Mouse (Mus musculus): ENCODE results near the gene Traf3ip3. TPM values are rescaled to one million over a fixed set of nuclear protein-coding genes. Genes with fewer than 3 reads are reported as not detected.

The Traf3ip3 gene
- polyA plus RNA-seq, 1 experiment from 2014 or later = 0.58 TPM

- Histone ChIP-seq H3K4me2 (no peak overlapping the region), H3K9ac (no peak overlapping the region)
- WGBS = 86% methylated on average over 8 of the region's 8 CpGs
Observed at GRCm38 (mm10) chr1:193200640-193201382, 692 bp downstream of the Traf3ip3 start.

GRCm38 (mm10) chr1:193198312-193198711 is 3.2 kb downstream of the Traf3ip3 start:
- Histone ChIP-seq H3K9me3 (replicated peaks) (no peaks in the 10 kb centered on the region), H3K36me3 (ENCODE audit: poor library complexity, severe bottlenecking) (no peaks in the 10 kb centered on the region), H3K4me3 (no peak overlapping the region), H3K27ac (no peak overlapping the region), H3K4me2 (no peak overlapping the region), H3K9ac (no peak overlapping the region), H3K27me3 (no peaks in the 10 kb centered on the region), H3K4me1 (no peaks in the 10 kb centered on the region)
- 94% methylated on average over 2 of the region's 2 CpGs for WGBS
- no peak for ATAC-seq

More at GRCm38 (mm10) chr1:193200640-193201382, 692 bp downstream of the Traf3ip3 start:
- Histone ChIP-seq H3K27ac (no peak overlapping the region), H3K9me3 (replicated peaks) (no peaks in the 10 kb centered on the region), H3K4me3 (no peak overlapping the region), H3K4me1 (no peaks in the 10 kb centered on the region), H3K27me3 (no peaks in the 10 kb centered on the region), H3K36me3 (ENCODE audit: poor library complexity, severe bottlenecking) (no peaks in the 10 kb centered on the region)
- no peak for ATAC-seq

- Histone ChIP-seq H3K4me1 (no peaks in the 10 kb centered on the region), H3K9ac (no peak overlapping the region), H3K27me3 (no peaks in the 10 kb centered on the region), H3K9me3 (replicated peaks) (no peaks in the 10 kb centered on the region), H3K27ac (no peak overlapping the region), H3K4me3 (no peak overlapping the region), H3K36me3 (ENCODE audit: poor library complexity, severe bottlenecking) (no peaks in the 10 kb centered on the region), H3K4me2 (no peak overlapping the region)
- ATAC-seq = no peak
- WGBS = 95% methylated on average over 18 of the region's 18 CpGs
Observed at GRCm38 (mm10) chr1:193197494-193198205, 3.9 kb downstream of the Traf3ip3 start.

- ATAC-seq = no peak
- no peak overlapping the region for H3K27ac ChIP-seq
- no peak overlapping the region for H3K4me3 ChIP-seq
- H3K9ac ChIP-seq = no peak overlapping the region
- H3K27me3 ChIP-seq = no peaks in the 10 kb centered on the region
- 66% methylated on average over 3 of the region's 3 CpGs for WGBS
- H3K4me2 ChIP-seq = no peak overlapping the region
- H3K4me1 ChIP-seq = no peaks in the 10 kb centered on the region
- no peaks in the 10 kb centered on the region for H3K9me3 ChIP-seq (replicated peaks)
- H3K36me3 ChIP-seq (ENCODE audit: poor library complexity, severe bottlenecking) = no peaks in the 10 kb centered on the region
Observed at GRCm38 (mm10) chr1:193195169-193195810, 6.2 kb downstream of the Traf3ip3 start.

- H3K4me3 ChIP-seq = no peak overlapping the region
- no peak overlapping the region for H3K9ac ChIP-seq
- H3K9me3 ChIP-seq (replicated peaks) = no peaks in the 10 kb centered on the region
- H3K27me3 ChIP-seq = no peaks in the 10 kb centered on the region
- H3K4me1 ChIP-seq = peaks cover 5% of the 10 kb centered on the region
- WGBS = 78% methylated on average over 3 of the region's 3 CpGs
- no peak overlapping the region for H3K27ac ChIP-seq
- ATAC-seq = no peak
- H3K4me2 ChIP-seq = no peak overlapping the region
- H3K36me3 ChIP-seq (ENCODE audit: poor library complexity, severe bottlenecking) = no peaks in the 10 kb centered on the region
Observed at GRCm38 (mm10) chr1:193194416-193195140, 6.9 kb downstream of the Traf3ip3 start.

- Histone ChIP-seq H3K4me2 (no peak overlapping the region), H3K9ac (no peak overlapping the region), H3K4me3 (no peak overlapping the region), H3K27me3 (no peaks in the 10 kb centered on the region), H3K9me3 (replicated peaks) (no peaks in the 10 kb centered on the region), H3K4me1 (peaks cover 14% of the 10 kb centered on the region), H3K36me3 (ENCODE audit: poor library complexity, severe bottlenecking) (no peaks in the 10 kb centered on the region), H3K27ac (no peak overlapping the region)
- ATAC-seq = no peak
- 91% methylated on average over 7 of the region's 7 CpGs for WGBS
Observed at GRCm38 (mm10) chr1:193191675-193192283, 9.7 kb downstream of the Traf3ip3 start.

- no peak overlapping the region for H3K4me2 ChIP-seq
- H3K36me3 ChIP-seq (ENCODE audit: poor library complexity, severe bottlenecking) = no peaks in the 10 kb centered on the region
- no peak for ATAC-seq
- H3K4me3 ChIP-seq = no peak overlapping the region
- peak overlapping the region; percentile 60; the same call in 1 of the 2 replicates for H3K27ac ChIP-seq
- 66% methylated on average over 3 of the region's 3 CpGs for WGBS
- H3K4me1 ChIP-seq = peaks cover 14% of the 10 kb centered on the region
- no peaks in the 10 kb centered on the region for H3K9me3 ChIP-seq (replicated peaks)
- 0 out of 2 replicates have a peak, but pooled peaks cover 2% of the 10 kb centered on the region for H3K27me3 ChIP-seq
- H3K9ac ChIP-seq = no peak overlapping the region
Observed at GRCm38 (mm10) chr1:193189771-193190170, 11.7 kb downstream of the Traf3ip3 start.

- Histone ChIP-seq H3K4me1 (peaks cover 14% of the 10 kb centered on the region), H3K4me3 (no peak overlapping the region), H3K4me2 (no peak overlapping the region), H3K27ac (peak overlapping the region; percentile 60), H3K27me3 (0 out of 2 replicates have a peak, but pooled peaks cover 6% of the 10 kb centered on the region), H3K9me3 (replicated peaks) (no peaks in the 10 kb centered on the region), H3K9ac (no peak overlapping the region), H3K36me3 (ENCODE audit: poor library complexity, severe bottlenecking) (no peaks in the 10 kb centered on the region)
- peak; percentile 96 for ATAC-seq
- 16% methylated on average over 9 of the region's 9 CpGs for WGBS
Observed at GRCm38 (mm10) chr1:193189151-193189621, 12.3 kb downstream of the Traf3ip3 start.

- ATAC-seq = no peak
- Histone ChIP-seq H3K9ac (no peak overlapping the region), H3K27ac (no peak overlapping the region), H3K4me3 (no peak overlapping the region), H3K4me1 (peaks cover 14% of the 10 kb centered on the region), H3K9me3 (replicated peaks) (no peaks in the 10 kb centered on the region), H3K36me3 (ENCODE audit: poor library complexity, severe bottlenecking) (no peaks in the 10 kb centered on the region), H3K4me2 (no peak overlapping the region), H3K27me3 (0 out of 2 replicates have a peak, but pooled peaks cover 6% of the 10 kb centered on the region)
- whole genome bisulfite sequencing = 90% methylated on average over 6 of the region's 6 CpGs
Observed at GRCm38 (mm10) chr1:193188257-193188656, 13.2 kb downstream of the Traf3ip3 start.

- WGBS = 84% methylated on average over 3 of the region's 3 CpGs
- no peaks in the 10 kb centered on the region; the same call in 1 of the 2 replicates for H3K4me1 ChIP-seq
Observed at GRCm38 (mm10) chr1:193181104-193181503, 20.4 kb downstream of the Traf3ip3 start.

GRCm38 (mm10) chr1:193174143-193174733 is 27.3 kb downstream of the Traf3ip3 start:
- H3K9me3 ChIP-seq (replicated peaks) = no peaks in the 10 kb centered on the region
- 91% methylated on average over 13 of the region's 13 CpGs for WGBS

More at GRCm38 (mm10) chr1:193181104-193181503, 20.4 kb downstream of the Traf3ip3 start:
- Histone ChIP-seq H3K4me3 (no peak overlapping the region), H3K36me3 (ENCODE audit: poor library complexity, severe bottlenecking) (no peaks in the 10 kb centered on the region), H3K9me3 (replicated peaks) (no peaks in the 10 kb centered on the region), H3K27me3 (0 out of 2 replicates have a peak, but pooled peaks cover 6% of the 10 kb centered on the region), H3K27ac (no peak overlapping the region), H3K9ac (no peak overlapping the region), H3K4me2 (no peak overlapping the region)
- ATAC-seq = no peak

More at GRCm38 (mm10) chr1:193174143-193174733, 27.3 kb downstream of the Traf3ip3 start:
- peak overlapping the region; percentile 73 for H3K9ac ChIP-seq
- H3K4me3 ChIP-seq = peak overlapping the region; percentile 78; the same call in 1 of the 2 replicates
- 0 out of 2 replicates have a peak overlapping the region, but pooled peaks have one; percentile 71 for H3K27ac ChIP-seq
- no peak for ATAC-seq
- H3K27me3 ChIP-seq = no peaks in the 10 kb centered on the region
- no peaks in the 10 kb centered on the region for H3K36me3 ChIP-seq (ENCODE audit: poor library complexity, severe bottlenecking)
- H3K4me1 ChIP-seq = peaks cover 43% of the 10 kb centered on the region
- peak overlapping the region; percentile 70 for H3K4me2 ChIP-seq

Measured in forebrain, embryonic 13.5 days (tissue).